Mouse (Mus musculus): Measurements from ENCODE around the gene Nrxn2. TPM values are rescaled to one million over a fixed set of nuclear protein-coding genes. Genes with fewer than 3 reads are reported as not detected.

The Nrxn2 gene
- total and polyA plus RNA-seq, 3 experiments = 0.20 to 0.71 (median 0.30) TPM

DNA sequence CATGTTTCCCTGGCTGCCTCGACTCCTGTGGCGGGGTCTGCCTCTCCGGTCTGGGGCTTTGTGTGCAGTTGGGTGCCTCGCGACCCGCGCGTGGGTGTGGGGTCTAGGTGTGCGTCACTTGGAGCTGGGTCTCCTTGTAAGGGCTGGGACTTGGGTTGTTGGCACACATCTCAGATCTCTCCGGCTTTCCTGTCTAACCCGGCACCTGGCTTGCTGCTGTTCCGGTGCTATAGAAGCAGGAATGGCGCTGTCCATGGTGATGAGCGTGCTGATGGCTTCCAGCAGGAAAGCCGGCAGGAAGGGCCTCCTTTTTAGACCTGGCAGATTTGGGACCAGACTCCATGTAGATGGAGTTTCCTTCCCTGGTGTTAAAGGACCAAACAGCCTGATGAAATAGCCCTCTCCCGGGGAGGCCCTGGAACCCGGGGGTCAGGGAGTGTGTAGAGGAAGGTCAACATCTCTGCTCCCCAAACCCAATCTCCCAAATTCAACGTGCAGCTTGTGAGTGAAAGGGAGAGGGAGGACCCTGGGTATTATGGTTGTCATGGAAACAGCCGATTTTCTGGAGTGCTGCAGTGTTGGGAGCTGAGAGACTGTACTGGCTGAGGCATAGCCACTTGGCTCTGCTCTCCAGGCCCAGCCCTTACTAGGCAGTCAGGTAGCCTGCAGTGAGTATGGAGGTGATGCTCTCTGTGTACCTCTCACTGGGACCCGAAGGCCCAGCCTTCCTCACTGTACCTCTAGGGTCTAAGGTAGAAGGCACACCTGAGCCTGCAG is 84.2 kb downstream of the Nrxn2 start:
- Histone ChIP-seq H3K36me3 (replicated peaks in 1 of 2; ENCODE audit: control insufficient read depth in 1 of 2, insufficient read depth in 1 of 2, low read length in 1 of 2) (no peaks in the 10 kb centered on the region), H3K4me2 (ENCODE audit: insufficient read depth, low read depth, poor library complexity, severe bottlenecking) (no peak overlapping the region), H3K27me3 (replicated peaks) (peaks cover 99% of the 10 kb centered on the region), H3K9ac (ENCODE audit: insufficient read depth, low read depth) (no peak overlapping the region), H3K27ac (ENCODE audit: insufficient read depth, low read depth) (no peak overlapping the region), H3K79me2 (replicated peaks; ENCODE audit: control insufficient read depth, extremely low read depth, insufficient read depth, poor library complexity, severe bottlenecking) (no peaks in the 10 kb centered on the region), H3K9me3 (replicated peaks; ENCODE audit: low read length) (no peaks in the 10 kb centered on the region), H3K4me3 (replicated peaks in 1 of 3; ENCODE audit: low read depth in 2 of 3, low read length in 2 of 3, poor library complexity in 1 of 3) (no peak overlapping the region), H3K4me1 (ENCODE audit: control insufficient read depth in 1 of 2, insufficient read depth in 2 of 2) (peaks cover 4 to 23% of the 10 kb centered on the region in 2 experiments; a peak in 3 of 4 replicates)
- no peak for DNase-seq (ENCODE audit: extremely low read depth)
- TF ChIP-seq HCFC1 (IDR thresholded peaks at IDR 0.05; ENCODE audit: low read depth, low read length) (no peak), ELF1 (IDR thresholded peaks at IDR 0.05; ENCODE audit: low read depth, low read length) (no peak), MXI1 (IDR thresholded peaks at IDR 0.05; ENCODE audit: low read depth, low read length) (no peak), CHD2 (IDR thresholded peaks at IDR 0.05; ENCODE audit: low read length) (no peak), PAX5 (IDR thresholded peaks at IDR 0.05; ENCODE audit: low read length) (no peak), USF2 (conservative IDR thresholded peaks at IDR 0.05; ENCODE audit: low read depth, low read length) (no peak), ETS1 (conservative IDR thresholded peaks at IDR 0.05; ENCODE audit: low read depth, low read length) (no peak), NRF1 (IDR thresholded peaks at IDR 0.05; ENCODE audit: low read depth, low read length) (no peak), ZC3H11A (IDR thresholded peaks at IDR 0.05; ENCODE audit: low read depth, low read length) (no peak), RAD21 (IDR thresholded peaks at IDR 0.05; ENCODE audit: low read depth, low read length) (no peak), RCOR1 (conservative IDR thresholded peaks at IDR 0.05; ENCODE audit: low read depth, low read length) (no peak)
- dilution Hi-C loops (cut with MboI; ENCODE audit: extremely low pct_ligation_motif_present, extremely low pct_unique_long_range_greater_than_20kb, low sequenced_read_pairs) = no loop called here
- in situ Hi-C loops (cut with MboI; ENCODE audit: low pct_ligation_motif_present, low pct_unique_long_range_greater_than_20kb, low sequenced_read_pairs) = no loop called here

DNA sequence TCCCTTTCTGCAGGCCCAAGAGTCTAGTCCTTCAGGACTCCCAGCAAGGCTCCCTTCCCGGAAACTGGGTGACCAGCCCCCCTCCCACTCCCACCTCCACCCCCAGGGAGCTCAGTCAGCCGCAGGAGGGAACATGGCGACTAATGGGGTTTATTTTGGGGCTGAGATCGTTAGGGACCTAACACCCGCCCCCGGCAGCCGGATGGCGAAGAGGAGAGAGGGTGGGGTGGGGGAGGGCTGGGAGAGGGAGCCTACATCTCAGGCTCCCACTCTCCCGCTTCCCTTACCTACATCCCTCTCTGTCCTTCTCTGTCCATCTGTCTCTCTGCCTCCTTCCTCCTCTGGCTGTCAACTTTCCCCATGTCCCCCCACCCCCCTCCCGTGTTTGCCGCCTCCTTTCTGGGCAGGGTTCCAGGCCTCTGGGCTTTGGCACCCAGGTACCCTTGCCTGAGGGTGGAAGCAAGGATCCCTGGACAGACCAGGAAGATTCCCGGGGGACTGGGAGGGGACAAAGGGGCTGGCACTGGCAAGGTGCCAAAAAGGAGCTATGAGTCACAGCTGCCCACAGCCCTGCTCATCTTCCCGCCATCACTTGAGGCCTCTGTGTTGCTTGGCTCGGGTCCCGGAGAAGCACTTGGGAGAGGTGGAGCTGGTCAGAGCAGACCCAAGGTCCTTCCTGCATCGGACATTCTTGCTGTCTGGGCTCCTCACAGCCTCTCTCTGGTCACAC is 85.6 kb downstream of the Nrxn2 start:
- Histone ChIP-seq H3K27ac (ENCODE audit: insufficient read depth, low read depth) (no peak overlapping the region), H3K27me3 (replicated peaks) (peaks cover 95% of the 10 kb centered on the region), H3K9me3 (replicated peaks; ENCODE audit: low read length) (no peaks in the 10 kb centered on the region), H3K4me2 (ENCODE audit: insufficient read depth, low read depth, poor library complexity, severe bottlenecking) (no peak overlapping the region), H3K4me3 (replicated peaks in 1 of 3; ENCODE audit: low read depth in 2 of 3, low read length in 2 of 3, poor library complexity in 1 of 3) (no peak overlapping the region), H3K36me3 (replicated peaks in 1 of 2; ENCODE audit: control insufficient read depth in 1 of 2, insufficient read depth in 1 of 2, low read length in 1 of 2) (no peaks in the 10 kb centered on the region), H3K79me2 (replicated peaks; ENCODE audit: control insufficient read depth, extremely low read depth, insufficient read depth, poor library complexity, severe bottlenecking) (no peaks in the 10 kb centered on the region), H3K4me1 (ENCODE audit: control insufficient read depth in 1 of 2, insufficient read depth in 2 of 2) (peaks cover 4 to 28% of the 10 kb centered on the region in 2 experiments; a peak in 3 of 4 replicates), H3K9ac (ENCODE audit: insufficient read depth, low read depth) (no peak overlapping the region)
- dilution Hi-C loops (cut with MboI; ENCODE audit: extremely low pct_ligation_motif_present, extremely low pct_unique_long_range_greater_than_20kb, low sequenced_read_pairs) = no loop called here
- no peak for DNase-seq (ENCODE audit: extremely low read depth)
- in situ Hi-C loops (cut with MboI; ENCODE audit: low pct_ligation_motif_present, low pct_unique_long_range_greater_than_20kb, low sequenced_read_pairs) = no loop called here
- no peak for TF ChIP-seq IRF4 (IDR thresholded peaks at IDR 0.05; ENCODE audit: low read depth, low read length)
- no peak for TF ChIP-seq JUN (IDR thresholded peaks at IDR 0.05; ENCODE audit: insufficient read depth, low read depth, low read length)
- TF ChIP-seq MEF2A (IDR thresholded peaks at IDR 0.05; ENCODE audit: borderline replicate concordance, low read depth, low read length) = no peak
- no peak for TF ChIP-seq ZNF384 (IDR thresholded peaks at IDR 0.05; ENCODE audit: low read depth, low read length)
- no peak for TF ChIP-seq TBP (conservative IDR thresholded peaks at IDR 0.05; ENCODE audit: low read depth, low read length)
- TF ChIP-seq HCFC1 (IDR thresholded peaks at IDR 0.05; ENCODE audit: low read depth, low read length) = no peak
- TF ChIP-seq CHD2 (IDR thresholded peaks at IDR 0.05; ENCODE audit: low read length) = no peak
- no peak for TF ChIP-seq MAZ (IDR thresholded peaks at IDR 0.05; ENCODE audit: low read depth, low read length)
- no peak for TF ChIP-seq CHD1 (IDR thresholded peaks at IDR 0.05; ENCODE audit: low read depth, low read length)
- TF ChIP-seq SMC3 (IDR thresholded peaks at IDR 0.05; ENCODE audit: low read depth, low read length) = no peak
- TF ChIP-seq TCF12 (IDR thresholded peaks at IDR 0.05; ENCODE audit: low read depth, low read length) = no peak
- TF ChIP-seq POLR2A (IDR thresholded peaks at IDR 0.05; ENCODE audit: low read depth, low read length) = no peak
- TF ChIP-seq JUND (conservative IDR thresholded peaks at IDR 0.05; ENCODE audit: low read depth, low read length) = no peak
- no peak for TF ChIP-seq GABPA (IDR thresholded peaks at IDR 0.05; ENCODE audit: insufficient replicate concordance, low read depth, low read length)

All from CH12.LX (cell line).